Mouse (Mus musculus): ENCODE results near the gene Nxph1. TPM values are rescaled to one million over a fixed set of nuclear protein-coding genes. Genes with fewer than 3 reads are reported as not detected.

The Nxph1 gene
- polyA plus RNA-seq, 1 experiment from 2014 or later, result 0.23 TPM

DNA sequence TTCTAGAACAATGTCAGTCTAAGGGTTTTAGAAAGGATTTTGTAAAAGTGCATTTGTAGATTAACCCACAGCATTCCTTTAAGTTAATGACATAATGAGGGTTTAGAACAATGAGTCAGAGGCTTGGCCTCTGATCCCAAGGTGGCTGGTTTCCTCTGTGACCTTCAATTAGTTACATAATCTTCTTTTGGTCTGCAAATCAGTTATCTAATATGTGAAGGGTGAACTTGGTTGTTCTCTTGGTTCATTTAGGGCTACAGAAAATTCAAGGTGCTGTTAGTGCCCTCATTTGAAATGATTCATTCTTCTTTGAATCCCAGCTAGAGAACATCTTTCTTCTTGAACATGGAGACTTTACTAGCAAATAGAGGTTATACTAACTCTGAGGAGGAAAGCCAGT, 199.7 kb downstream of the Nxph1 start:
- Histone ChIP-seq H3K4me2 (replicated peaks; ENCODE audit: low read depth) (no peak overlapping the region), H3K4me3 (ENCODE audit: low read depth, low read length) (no peak overlapping the region), H3K9me3 (ENCODE audit: control insufficient read depth) (no peaks in the 10 kb centered on the region), H3K27me3 (replicated peaks; ENCODE audit: control insufficient read depth, insufficient read depth, low read length) (no peaks in the 10 kb centered on the region), H3K9ac (ENCODE audit: low read depth, low read length) (no peak overlapping the region), H3K27ac (ENCODE audit: low read depth, low read length) (no peak overlapping the region), H3K4me1 (replicated peaks; ENCODE audit: control insufficient read depth, insufficient read depth, low read length) (no peaks in the 10 kb centered on the region), H3K36me3 (ENCODE audit: control insufficient read depth, insufficient read depth) (no peaks in the 10 kb centered on the region)
- no peak for ATAC-seq
- no peak for TF ChIP-seq CTCF (IDR thresholded peaks at IDR 0.05; ENCODE audit: low read depth)

DNA sequence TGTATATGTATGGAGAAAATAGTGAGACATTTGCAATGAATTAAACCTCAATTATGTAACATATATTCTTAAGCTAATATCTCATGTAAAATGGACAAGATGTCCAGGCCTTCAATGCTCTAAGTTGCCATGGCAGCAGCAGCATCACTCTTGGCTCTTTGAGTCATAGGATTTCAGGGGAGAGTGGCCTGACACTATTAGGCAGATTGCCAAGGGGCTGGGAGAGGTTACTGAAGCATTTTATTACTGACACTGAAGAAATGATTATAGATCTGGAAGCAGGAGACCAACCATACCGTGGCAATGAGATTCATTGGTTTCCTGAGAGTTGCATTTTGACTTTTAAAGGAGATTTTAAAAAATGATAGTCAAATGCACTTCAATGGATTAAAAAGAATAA, 201.6 kb downstream of the Nxph1 start:
- H3K4me3 ChIP-seq (ENCODE audit: low read depth, low read length), result no peak overlapping the region
- no peak overlapping the region for H3K4me2 ChIP-seq (replicated peaks; ENCODE audit: low read depth)
- H3K9me3 ChIP-seq (ENCODE audit: control insufficient read depth), result no peaks in the 10 kb centered on the region
- no peaks in the 10 kb centered on the region for H3K36me3 ChIP-seq (ENCODE audit: control insufficient read depth, insufficient read depth)
- ATAC-seq, result no peak
- H3K27ac ChIP-seq (ENCODE audit: low read depth, low read length), result no peak overlapping the region
- no peaks in the 10 kb centered on the region for H3K4me1 ChIP-seq (replicated peaks; ENCODE audit: control insufficient read depth, insufficient read depth, low read length)
- TF ChIP-seq CTCF (IDR thresholded peaks at IDR 0.05; ENCODE audit: low read depth), result no peak
- no peaks in the 10 kb centered on the region for H3K27me3 ChIP-seq (replicated peaks; ENCODE audit: control insufficient read depth, insufficient read depth, low read length)
- 40% methylated on average over 1 of the region's 1 CpGs for WGBS
- H3K9ac ChIP-seq (ENCODE audit: low read depth, low read length), result no peak overlapping the region

DNA sequence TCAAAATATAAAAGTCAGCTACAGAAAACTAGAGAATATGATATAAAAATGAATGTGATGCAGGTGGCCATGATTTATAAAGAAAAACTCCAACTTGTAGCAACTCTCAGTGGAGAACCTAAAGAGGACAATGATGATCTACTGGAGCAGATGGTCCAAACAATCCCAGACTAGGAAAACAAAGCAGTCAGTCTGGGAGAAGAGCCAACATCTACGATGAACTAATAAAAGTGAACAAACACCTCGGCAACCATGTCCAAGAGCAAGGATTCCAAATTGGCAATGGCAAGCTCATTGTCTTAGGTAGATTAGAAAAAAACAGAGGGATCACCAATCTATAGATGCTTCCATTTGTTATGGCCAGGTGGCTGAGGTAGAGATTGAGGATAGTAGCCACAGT, 211.0 kb downstream of the Nxph1 start:
- H3K9me3 ChIP-seq (ENCODE audit: control insufficient read depth), result no peaks in the 10 kb centered on the region
- H3K36me3 ChIP-seq (ENCODE audit: control insufficient read depth, insufficient read depth), result no peaks in the 10 kb centered on the region
- no peak for TF ChIP-seq CTCF (IDR thresholded peaks at IDR 0.05; ENCODE audit: low read depth)
- WGBS, result 77% methylated on average over 2 of the region's 2 CpGs
- no peak for ATAC-seq
- no peak overlapping the region for H3K4me2 ChIP-seq (replicated peaks; ENCODE audit: low read depth)
- H3K9ac ChIP-seq (ENCODE audit: low read depth, low read length), result no peak overlapping the region
- H3K27ac ChIP-seq (ENCODE audit: low read depth, low read length), result no peak overlapping the region
- H3K27me3 ChIP-seq (replicated peaks; ENCODE audit: control insufficient read depth, insufficient read depth, low read length), result no peaks in the 10 kb centered on the region
- H3K4me3 ChIP-seq (ENCODE audit: low read depth, low read length), result no peak overlapping the region
- no peaks in the 10 kb centered on the region for H3K4me1 ChIP-seq (replicated peaks; ENCODE audit: control insufficient read depth, insufficient read depth, low read length)

DNA sequence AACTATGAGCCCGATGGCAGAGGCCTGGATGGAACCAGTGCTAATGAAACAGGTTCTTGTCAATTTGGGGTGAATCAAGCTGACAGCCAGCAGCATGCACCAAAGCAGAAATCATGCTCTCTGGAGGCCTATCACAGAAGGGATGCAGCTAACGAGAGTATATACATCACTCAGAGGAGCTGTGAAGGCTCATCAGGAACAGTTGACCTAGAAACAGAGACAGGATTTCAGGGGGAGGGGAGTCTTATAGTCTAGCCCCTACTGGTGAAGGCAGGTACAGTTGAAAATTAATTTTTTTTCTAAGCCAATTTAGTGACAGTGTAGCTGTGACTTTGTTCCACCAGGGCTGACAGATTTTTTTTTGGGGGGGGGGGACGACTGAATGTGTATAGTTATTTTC, 234.2 kb downstream of the Nxph1 start:
- no peaks in the 10 kb centered on the region for H3K4me1 ChIP-seq (replicated peaks; ENCODE audit: control insufficient read depth, insufficient read depth, low read length)
- no peak overlapping the region for H3K27ac ChIP-seq (ENCODE audit: low read depth, low read length)
- no peak overlapping the region for H3K4me3 ChIP-seq (ENCODE audit: low read depth, low read length)
- no peaks in the 10 kb centered on the region for H3K9me3 ChIP-seq (ENCODE audit: control insufficient read depth)
- no peak for TF ChIP-seq CTCF (IDR thresholded peaks at IDR 0.05; ENCODE audit: low read depth)
- no peak overlapping the region for H3K9ac ChIP-seq (ENCODE audit: low read depth, low read length)
- H3K4me2 ChIP-seq (replicated peaks; ENCODE audit: low read depth), result no peak overlapping the region
- H3K27me3 ChIP-seq (replicated peaks; ENCODE audit: control insufficient read depth, insufficient read depth, low read length), result no peaks in the 10 kb centered on the region
- H3K36me3 ChIP-seq (ENCODE audit: control insufficient read depth, insufficient read depth), result no peaks in the 10 kb centered on the region
- no peak for ATAC-seq
- WGBS, result 58% methylated on average over 3 of the region's 3 CpGs

DNA sequence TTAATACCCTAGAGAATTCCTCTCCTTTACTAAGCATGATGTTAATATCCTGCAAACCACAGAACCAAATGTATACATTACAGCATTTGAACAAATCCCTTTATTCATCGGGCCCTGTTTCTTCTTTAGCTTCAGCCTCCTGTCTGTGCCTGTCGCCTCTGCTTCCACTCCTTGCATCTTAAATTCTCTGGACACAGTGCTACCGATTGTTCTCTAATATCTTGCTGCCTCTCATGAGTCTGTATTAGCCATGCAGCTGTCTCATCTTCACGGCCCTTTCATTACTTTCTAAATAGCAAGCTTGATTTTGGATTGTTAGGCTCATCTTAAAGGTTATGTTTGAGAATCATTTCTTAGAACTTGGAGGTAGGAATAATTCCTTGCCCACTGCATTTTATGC, 262.5 kb downstream of the Nxph1 start:
- H3K9ac ChIP-seq (ENCODE audit: low read depth, low read length), result no peak overlapping the region
- H3K4me3 ChIP-seq (ENCODE audit: low read depth, low read length), result no peak overlapping the region
- WGBS, result 76% methylated on average over 4 of the region's 4 CpGs
- TF ChIP-seq CTCF (IDR thresholded peaks at IDR 0.05; ENCODE audit: low read depth), result no peak
- no peaks in the 10 kb centered on the region for H3K9me3 ChIP-seq (ENCODE audit: control insufficient read depth)
- no peak for ATAC-seq
- H3K27me3 ChIP-seq (replicated peaks; ENCODE audit: control insufficient read depth, insufficient read depth, low read length), result no peaks in the 10 kb centered on the region
- no peaks in the 10 kb centered on the region for H3K4me1 ChIP-seq (replicated peaks; ENCODE audit: control insufficient read depth, insufficient read depth, low read length)
- no peaks in the 10 kb centered on the region for H3K36me3 ChIP-seq (ENCODE audit: control insufficient read depth, insufficient read depth)
- no peak overlapping the region for H3K4me2 ChIP-seq (replicated peaks; ENCODE audit: low read depth)
- no peak overlapping the region for H3K27ac ChIP-seq (ENCODE audit: low read depth, low read length)

DNA sequence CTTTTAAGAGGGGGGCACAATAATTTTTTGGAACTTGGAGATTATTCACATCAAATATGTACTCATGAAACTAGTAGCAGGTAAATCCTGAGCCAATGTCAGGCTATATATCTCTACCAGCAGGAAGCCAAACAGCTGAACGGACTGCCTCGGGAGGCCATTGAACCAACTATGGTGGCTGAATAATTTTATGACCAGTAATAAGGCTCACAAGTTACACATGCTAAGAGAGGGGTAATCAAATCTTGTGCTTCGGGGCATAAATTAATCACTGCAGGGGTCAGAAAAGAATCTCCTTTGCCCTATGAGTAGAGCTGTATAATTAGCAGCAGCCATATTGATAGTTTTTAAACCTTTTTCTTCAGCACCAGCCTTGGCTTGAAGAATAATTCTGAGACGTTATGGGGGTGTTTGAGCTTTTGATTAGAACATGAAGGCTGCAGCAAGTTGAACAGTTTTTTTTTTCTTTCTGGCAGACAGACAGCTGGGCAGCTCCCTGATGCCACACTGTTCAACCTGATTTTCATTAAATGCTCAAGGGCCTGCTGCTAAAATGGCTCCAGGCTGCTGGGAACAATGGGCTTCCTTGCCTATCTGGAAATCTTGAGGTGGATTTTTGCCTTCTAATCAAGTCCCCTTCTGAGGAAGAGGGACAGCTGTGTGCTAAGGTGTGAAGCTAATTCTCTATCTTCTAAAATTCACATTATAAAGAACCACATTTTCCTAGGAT, 272.7 kb downstream of the Nxph1 start:
- Histone ChIP-seq H3K9ac (ENCODE audit: low read depth, low read length) (no peak overlapping the region), H3K9me3 (ENCODE audit: control insufficient read depth) (no peaks in the 10 kb centered on the region), H3K27ac (ENCODE audit: low read depth, low read length) (no peak overlapping the region), H3K4me3 (ENCODE audit: low read depth, low read length) (no peak overlapping the region), H3K36me3 (ENCODE audit: control insufficient read depth, insufficient read depth) (no peaks in the 10 kb centered on the region), H3K4me2 (replicated peaks; ENCODE audit: low read depth) (no peak overlapping the region), H3K4me1 (replicated peaks; ENCODE audit: control insufficient read depth, insufficient read depth, low read length) (no peaks in the 10 kb centered on the region), H3K27me3 (replicated peaks; ENCODE audit: control insufficient read depth, insufficient read depth, low read length) (no peaks in the 10 kb centered on the region)
- ATAC-seq, result no peak
- TF ChIP-seq CTCF (IDR thresholded peaks at IDR 0.05; ENCODE audit: low read depth), result no peak
- WGBS, result 55% methylated on average over 4 of the region's 4 CpGs

DNA sequence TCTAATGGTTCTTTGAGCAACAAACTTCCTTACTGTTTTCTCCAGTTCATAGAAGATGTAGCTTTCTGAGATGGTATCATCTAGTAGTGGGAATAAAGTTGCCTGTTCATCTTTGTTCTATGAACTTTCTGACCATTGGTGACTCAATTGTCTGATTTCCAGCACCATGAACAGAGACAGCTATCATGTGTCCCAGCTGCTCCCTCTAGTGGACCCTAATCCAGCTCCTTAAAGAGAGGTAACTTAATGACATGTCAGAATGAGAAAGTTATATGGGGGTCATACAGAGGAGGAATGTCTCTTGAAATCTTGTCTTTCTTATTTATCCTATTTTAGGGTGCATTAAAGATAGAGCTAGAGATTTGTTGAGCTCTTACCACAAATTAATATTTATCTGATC, 286.6 kb downstream of the Nxph1 start:
- no peak overlapping the region for H3K27ac ChIP-seq (ENCODE audit: low read depth, low read length)
- no peaks in the 10 kb centered on the region for H3K27me3 ChIP-seq (replicated peaks; ENCODE audit: control insufficient read depth, insufficient read depth, low read length)
- no peak overlapping the region for H3K9ac ChIP-seq (ENCODE audit: low read depth, low read length)
- H3K4me2 ChIP-seq (replicated peaks; ENCODE audit: low read depth), result no peak overlapping the region
- no peaks in the 10 kb centered on the region for H3K36me3 ChIP-seq (ENCODE audit: control insufficient read depth, insufficient read depth)
- no peak overlapping the region for H3K4me3 ChIP-seq (ENCODE audit: low read depth, low read length)
- ATAC-seq, result no peak
- H3K9me3 ChIP-seq (ENCODE audit: control insufficient read depth), result no peaks in the 10 kb centered on the region
- H3K4me1 ChIP-seq (replicated peaks; ENCODE audit: control insufficient read depth, insufficient read depth, low read length), result no peaks in the 10 kb centered on the region
- TF ChIP-seq CTCF (IDR thresholded peaks at IDR 0.05; ENCODE audit: low read depth), result peak; percentile 47

Data from intestine, postnatal 0 days (tissue).